Mouse (Mus musculus) brain, embryonic 14.5 days (tissue): ENCODE measurements around the gene Arhgef9.

ENCODE experiments used
- CTCF ChIP-seq: fragments of 200-500 bp; IDR thresholded peaks from 2 replicates; pipeline ENCODE4 v1.5.1; 2012; ENCODE audit warnings: inconsistent platforms, mild to moderate bottlenecking, moderate library complexity, borderline replicate concordance; ENCODE audit not compliant: insufficient read depth, insufficient read length; ENCODE audit errors: extremely low read depth
- POLR2A ChIP-seq: fragments of 200-500 bp; IDR thresholded peaks from 2 replicates; pipeline ENCODE4 v1.6.1; 2012; ENCODE audit warnings: mild to moderate bottlenecking, inconsistent platforms, borderline replicate concordance; ENCODE audit not compliant: poor library complexity, insufficient read depth, insufficient read length, severe bottlenecking; ENCODE audit errors: extremely low read depth

DNA sequence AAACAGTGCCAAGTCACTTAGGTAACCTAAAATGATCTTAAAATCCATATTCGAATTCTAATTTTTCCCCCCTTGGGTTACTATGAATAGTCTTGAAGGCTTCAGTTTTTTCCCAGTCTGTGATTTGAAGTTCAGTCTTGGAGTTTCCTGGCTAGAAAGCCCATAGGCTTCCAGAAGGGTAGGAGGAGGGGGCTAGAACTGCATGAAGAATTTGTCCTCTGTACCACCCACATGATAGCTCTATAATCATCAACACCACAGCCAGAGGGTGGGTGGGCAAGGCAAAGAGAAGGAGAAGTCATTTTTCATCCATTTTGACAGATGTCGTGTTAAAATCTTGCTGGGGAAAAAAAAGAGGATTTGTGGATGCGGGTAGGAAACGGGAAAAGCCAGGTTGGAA lies 58.0 kb downstream of the Arhgef9 start:
- no peak for TF ChIP-seq POLR2A
- no peak for TF ChIP-seq CTCF
